Mouse (Mus musculus) MEL (cell line): ENCODE measurements around the gene Far2. TPM values are rescaled to one million over a fixed set of nuclear protein-coding genes. Genes with fewer than 3 reads are reported as not detected.

Experiments used
- DNase-seq: peaks from one replicate; pipeline ENCODE4 v3.0.0; 2011; ENCODE audit warnings: low read depth, low spot score
- H3K27ac ChIP-seq: 2 replicates; pipeline ENCODE4 v1.5.1; 2012; ENCODE audit warnings: low read depth, mild to moderate bottlenecking, control low read depth, low read length, moderate library complexity; ENCODE audit not compliant: control insufficient read depth
- H3K27me3 ChIP-seq, 2 experiments: fragments of 150-350 bp in 1 of 2; sonication (generic) in 1 of 2; 2 replicates each; pipeline ENCODE4 v1.6.1; 2012; ENCODE audit warnings: low read length in 2 of 2, mild to moderate bottlenecking in 2 of 2, improper control_type of control experiment in 1 of 2, moderate library complexity in 1 of 2; ENCODE audit not compliant: insufficient read depth in 2 of 2, control insufficient read depth in 1 of 2
- H3K36me3 ChIP-seq, 2 experiments: 2 replicates each; pipeline ENCODE4 v1.6.1; 2012 to 2014; ENCODE audit warnings: low read length in 2 of 2, improper control_type of control experiment in 1 of 2, inconsistent platforms in 1 of 2, mild to moderate bottlenecking in 1 of 2; ENCODE audit not compliant: insufficient read depth in 2 of 2, control insufficient read depth in 1 of 2
- H3K4me1 ChIP-seq, 2 experiments: fragments of 150-350 bp in 1 of 2; sonication (generic) in 1 of 2; 2 replicates each; pipeline ENCODE4 v1.6.1; 2012; ENCODE audit warnings: low read length in 2 of 2, improper control_type of control experiment in 1 of 2, mild to moderate bottlenecking in 1 of 2; ENCODE audit not compliant: insufficient read depth in 2 of 2, control insufficient read depth in 1 of 2
- H3K4me3 ChIP-seq, 2 experiments: fragments of 150-350 bp in 1 of 2; sonication (generic) in 1 of 2; 2 replicates each; pipeline ENCODE4 v1.5.1; 2012; ENCODE audit warnings: low read depth in 2 of 2, low read length in 2 of 2, mild to moderate bottlenecking in 2 of 2, moderate library complexity in 2 of 2, control low read depth in 1 of 2, improper control_type of control experiment in 1 of 2; ENCODE audit not compliant: control insufficient read depth in 1 of 2, insufficient read depth in 1 of 2
- H3K79me2 ChIP-seq: 2 replicates; pipeline ENCODE4 v1.6.1; 2012; ENCODE audit warnings: mild to moderate bottlenecking, low read length, moderate library complexity; ENCODE audit not compliant: control insufficient read depth, poor library complexity, insufficient read depth
- H3K9ac ChIP-seq: 2 replicates; pipeline ENCODE4 v1.6.1; 2012; ENCODE audit warnings: low read depth, mild to moderate bottlenecking, control low read depth, low read length, moderate library complexity; ENCODE audit not compliant: control insufficient read depth, poor library complexity, severe bottlenecking
- H3K9me3 ChIP-seq: fragments of 150-350 bp; sonication (generic); replicated peaks from 2 replicates; pipeline ENCODE4 v1.6.1; 2012; ENCODE audit warnings: mild to moderate bottlenecking, low read length, improper control_type of control experiment, moderate library complexity; ENCODE audit not compliant: insufficient read depth
- CHD2 ChIP-seq: IDR thresholded peaks from 2 replicates; pipeline ENCODE4 v1.6.1; 2011; ENCODE audit warnings: low read length, improper control_type of control experiment
- E2F4 ChIP-seq: IDR thresholded peaks from 2 replicates; pipeline ENCODE4 v1.6.1; 2011; ENCODE audit warnings: low read depth, low read length, improper control_type of control experiment, borderline replicate concordance
- ELF1 ChIP-seq: IDR thresholded peaks from 2 replicates; pipeline ENCODE4 v1.6.1; 2014; ENCODE audit warnings: low read depth, mild to moderate bottlenecking, inconsistent platforms, low read length, improper control_type of control experiment, moderate library complexity
- EP300 ChIP-seq, 2 experiments: IDR thresholded peaks; 2 replicates each; pipeline ENCODE4 v1.6.1; 2011; ENCODE audit warnings: improper control_type of control experiment in 2 of 2, low read length in 2 of 2, low read depth in 1 of 2, mild to moderate bottlenecking in 1 of 2
- ETS1 ChIP-seq: IDR thresholded peaks from 2 replicates; pipeline ENCODE4 v1.6.1; 2012; ENCODE audit warnings: low read depth, mild to moderate bottlenecking, inconsistent platforms, low read length, improper control_type of control experiment, moderate library complexity
- GATA1 ChIP-seq: IDR thresholded peaks from 2 replicates; pipeline ENCODE4 v1.6.1; 2011; ENCODE audit warnings: low read depth, low read length, improper control_type of control experiment
- KAT2A ChIP-seq: conservative IDR thresholded peaks from 2 replicates; pipeline ENCODE4 v1.6.1; 2012; ENCODE audit warnings: low read depth, low read length, improper control_type of control experiment, inconsistent platforms
- MAFK ChIP-seq: IDR thresholded peaks from 2 replicates; pipeline ENCODE4 v1.6.1; 2011; ENCODE audit warnings: low read depth, mild to moderate bottlenecking, low read length, improper control_type of control experiment, borderline replicate concordance
- MAX ChIP-seq: IDR thresholded peaks from 2 replicates; pipeline ENCODE4 v1.6.1; 2011; ENCODE audit warnings: low read length, improper control_type of control experiment
- MXI1 ChIP-seq: IDR thresholded peaks from 2 replicates; pipeline ENCODE4 v1.6.1; 2011; ENCODE audit warnings: mild to moderate bottlenecking, low read depth, low read length, improper control_type of control experiment
- MYC ChIP-seq: IDR thresholded peaks from 2 replicates; pipeline ENCODE4 v1.6.1; 2011; ENCODE audit warnings: low read depth, mild to moderate bottlenecking, low read length, improper control_type of control experiment, moderate library complexity
- NELFE ChIP-seq: IDR thresholded peaks from 2 replicates; pipeline ENCODE4 v1.6.1; 2011; ENCODE audit warnings: low read depth, low read length, improper control_type of control experiment
- NRF1 ChIP-seq: IDR thresholded peaks from 2 replicates; pipeline ENCODE4 v1.6.1; 2014; ENCODE audit warnings: low read depth, mild to moderate bottlenecking, inconsistent platforms, low read length, improper control_type of control experiment, moderate library complexity; ENCODE audit not compliant: poor library complexity, insufficient read depth, severe bottlenecking
- POLR2AphosphoS5 ChIP-seq: IDR thresholded peaks from 2 replicates; pipeline ENCODE4 v1.6.1; 2012; ENCODE audit warnings: low read depth, borderline replicate concordance, mild to moderate bottlenecking, inconsistent platforms, low read length, moderate library complexity, mixed read lengths
- RCOR1 ChIP-seq: IDR thresholded peaks from 2 replicates; pipeline ENCODE4 v1.6.1; 2012; ENCODE audit warnings: low read depth, mild to moderate bottlenecking, inconsistent platforms, low read length, improper control_type of control experiment
- SMC3 ChIP-seq: IDR thresholded peaks from 2 replicates; pipeline ENCODE4 v1.6.1; 2011; ENCODE audit warnings: low read depth, low read length, improper control_type of control experiment
- TBP ChIP-seq: IDR thresholded peaks from 2 replicates; pipeline ENCODE4 v1.8.0; 2011; ENCODE audit warnings: low read depth, low read length, improper control_type of control experiment
- TCF12 ChIP-seq: IDR thresholded peaks from 2 replicates; pipeline ENCODE4 v1.6.1; 2014; ENCODE audit warnings: low read depth, mild to moderate bottlenecking, inconsistent platforms, low read length, improper control_type of control experiment, moderate library complexity
- UBTF ChIP-seq: IDR thresholded peaks from 2 replicates; pipeline ENCODE4 v1.6.1; 2012; ENCODE audit warnings: low read depth, mild to moderate bottlenecking, inconsistent platforms, low read length, improper control_type of control experiment, moderate library complexity, borderline replicate concordance; ENCODE audit not compliant: insufficient read depth
- USF1 ChIP-seq: IDR thresholded peaks from 2 replicates; pipeline ENCODE4 v1.6.1; 2014; ENCODE audit warnings: low read depth, mild to moderate bottlenecking, inconsistent platforms, low read length, improper control_type of control experiment, moderate library complexity
- USF2 ChIP-seq, 2 experiments: IDR thresholded peaks; 2 replicates each; pipeline ENCODE4 v1.6.1; 2011 to 2012; ENCODE audit warnings: improper control_type of control experiment in 2 of 2, low read length in 2 of 2, borderline replicate concordance in 1 of 2, inconsistent platforms in 1 of 2, low read depth in 1 of 2, mild to moderate bottlenecking in 1 of 2; ENCODE audit not compliant: insufficient read depth in 1 of 2
- ZC3H11A ChIP-seq: IDR thresholded peaks from 2 replicates; pipeline ENCODE4 v1.6.1; 2012; ENCODE audit warnings: low read depth, mild to moderate bottlenecking, inconsistent platforms, low read length, improper control_type of control experiment
- ZMIZ1 ChIP-seq: IDR thresholded peaks from 2 replicates; pipeline ENCODE4 v1.6.1; 2012; ENCODE audit warnings: low read depth, mild to moderate bottlenecking, inconsistent platforms, low read length, improper control_type of control experiment, moderate library complexity
- polyA plus RNA-seq, 2 experiments: library from polyadenylated mRNA; stranded (reverse) in 1 of 2; unstranded in 1 of 2; fragments of >175 nt in 1 of 2; fragments of >200 nt in 1 of 2; gene quantifications; 2 replicates each; pipeline versions ENCODE4 v1.2.1 to v1.2.4; 2012; ENCODE audit warnings: low replicate concordance in 2 of 2, low read depth in 1 of 2; ENCODE audit not compliant: insufficient read length in 2 of 2, insufficient read depth in 1 of 2, missing spikeins in 1 of 2
- total RNA-seq: library from RNA; depleted of rRNA; stranded (reverse); fragments of 300-350 nt; gene quantifications from 2 replicates; pipeline ENCODE4 v1.2.3, GENCODE M21; 2012

Gene Far2
- total and polyA plus RNA-seq, 3 experiments = 0.81 to 2.8 TPM; not detected in 1

GRCm38 (mm10) chr6:148172904-148173303 is 125.8 kb downstream of the Far2 start:
- DNase-seq = peak; percentile 32

GRCm38 (mm10) chr6:148185694-148186093 is 138.6 kb downstream of the Far2 start:
- Histone ChIP-seq H3K9me3 (no peaks in the 10 kb centered on the region), H3K36me3 (peaks cover 0 to 30% of the 10 kb centered on the region in 2 experiments; a peak in 2 of 4 replicates), H3K79me2 (no peaks in the 10 kb centered on the region), H3K4me1 (no peaks in the 10 kb centered on the region), H3K27me3 (no peaks in the 10 kb centered on the region), H3K4me3 (no peak overlapping the region), H3K9ac (no peak overlapping the region), H3K27ac (no peak overlapping the region)
- no peak for TF ChIP-seq MAFK
- no peak for TF ChIP-seq NELFE
- TF ChIP-seq MYC = no peak
- no peak for TF ChIP-seq ETS1
- TF ChIP-seq POLR2AphosphoS5 = no peak
- no peak for TF ChIP-seq TCF12
- no peak for TF ChIP-seq KAT2A
- TF ChIP-seq SMC3 = no peak
- no peak for TF ChIP-seq CHD2
- DNase-seq = no peak

More at GRCm38 (mm10) chr6:148172904-148173303, 125.8 kb downstream of the Far2 start:
- peaks cover 2 to 9% of the 10 kb centered on the region in 2 experiments; a peak in 3 of 4 replicates for H3K4me1 ChIP-seq
- peaks cover 0 to 11% of the 10 kb centered on the region in 2 experiments; a peak in 2 of 4 replicates for H3K36me3 ChIP-seq
- H3K4me3 ChIP-seq = peak overlapping the region in 1 of 2 experiments; percentile 18; a peak in 1 of 4 replicates
- peak overlapping the region; percentile 17; the same call in 1 of the 2 replicates for H3K9ac ChIP-seq
- no peaks in the 10 kb centered on the region for H3K27me3 ChIP-seq
- H3K79me2 ChIP-seq = no peaks in the 10 kb centered on the region
- no peak for TF ChIP-seq ZC3H11A
- TF ChIP-seq E2F4 = no peak
- no peak for TF ChIP-seq ELF1
- no peak for TF ChIP-seq TBP
- peak; percentile 36 to 65; a peak in 3 of 4 replicates for TF ChIP-seq EP300 (IDR thresholded peaks at IDR 0.05; ENCODE audit: low read depth in 1 of 2, low read length in 2 of 2)
- TF ChIP-seq USF1 = no peak
- TF ChIP-seq NRF1 = no peak
- TF ChIP-seq MXI1 = no peak
- TF ChIP-seq GATA1 = peak; percentile 51; the same call in 1 of the 2 replicates
- TF ChIP-seq USF2 (IDR thresholded peaks at IDR 0.05; ENCODE audit: borderline replicate concordance in 1 of 2, insufficient read depth in 1 of 2, low read depth in 1 of 2, low read length in 2 of 2) = no peak
- no peak for TF ChIP-seq UBTF
- TF ChIP-seq RCOR1 = peak; percentile 39; the same call in 1 of the 2 replicates
- no peak for TF ChIP-seq MAX
- no peak for TF ChIP-seq ZMIZ1
- H3K9me3 ChIP-seq = no peaks in the 10 kb centered on the region
- no peak overlapping the region for H3K27ac ChIP-seq
